Mouse (Mus musculus) liver, postnatal 0 days (tissue): ENCODE results near the gene Bcl2a1b.
"Not testable (repeated sequence)": the region's sequence is repeated elsewhere in the genome, so short reads cannot be mapped to it uniquely, and the experiment has no call there.

Source experiments
- CTCF ChIP-seq: sonication (generic); IDR thresholded peaks from 2 replicates; pipeline ENCODE4 v1.5.1; 2016; ENCODE audit warnings: antibody characterized with exemption, low read depth
- EP300 ChIP-seq: IDR thresholded peaks from 2 replicates; pipeline ENCODE4 v1.6.1; 2016; ENCODE audit warnings: antibody characterized with exemption, low read depth, mild to moderate bottlenecking

- TF ChIP-seq CTCF, EP300: not testable (repeated sequence)
Observed at GRCm38 (mm10) chr9:89195483-89195882, 3.5 kb upstream of the Bcl2a1b start.
